Mouse (Mus musculus): ENCODE measurements at regions not wholly inside any gene's neighbourhood (a gene's known extent, or its start where the extent isn't known, plus 50 kb on each side); places are given as distances from the start of the nearest gene placed in this dataset.

DNA sequence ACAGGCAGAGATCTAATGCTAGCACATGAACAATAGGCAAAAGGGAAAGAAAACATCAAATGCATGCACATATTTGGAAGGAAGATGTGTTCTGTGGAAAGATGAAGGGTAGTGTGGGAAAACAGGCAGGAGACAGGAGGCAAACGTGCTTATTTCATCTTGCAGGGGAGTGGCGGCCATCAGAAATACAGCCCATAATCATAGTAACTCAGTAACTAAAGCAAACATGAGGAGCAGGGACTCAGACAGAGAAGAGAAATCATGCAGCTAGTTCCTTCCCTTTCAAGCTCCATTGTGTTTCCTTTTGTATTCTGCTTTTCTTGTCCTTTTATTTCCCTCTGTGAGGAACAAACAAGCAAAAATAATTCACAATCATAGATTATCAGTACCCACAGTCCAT is 557.6 kb upstream of the Ptbp2 start:
- TF ChIP-seq CTCF (IDR thresholded peaks at IDR 0.05; ENCODE audit: control insufficient read depth, insufficient read depth, insufficient read length) = no peak
- TF ChIP-seq MAX (IDR thresholded peaks at IDR 0.05) = no peak
- TF ChIP-seq USF1 (IDR thresholded peaks at IDR 0.05; ENCODE audit: low read depth) = no peak
- TF ChIP-seq MYOD1 (IDR thresholded peaks at IDR 0.05; ENCODE audit: control insufficient read depth, insufficient read length, low read depth) = no peak
- TF ChIP-seq MYOG (IDR thresholded peaks at IDR 0.05; ENCODE audit: control insufficient read depth, extremely low read depth, insufficient read length) = no peak
- no peak for TF ChIP-seq CEBPB (IDR thresholded peaks at IDR 0.05; ENCODE audit: low read depth)

Measured in C2C12 (cell line).